Mouse (Mus musculus) spleen, adult 2 months (tissue): ENCODE measurements around the gene Tnfsf12. TPM values are rescaled to one million over a fixed set of nuclear protein-coding genes. Genes with fewer than 3 reads are reported as not detected.

ENCODE experiments used
- DNase-seq, 2 experiments: peaks; one replicate each; pipeline versions ENCODE4 v3.0.0 to v3.0.0-alpha.2; 2012 to 2021; ENCODE audit warnings: low spot score in 2 of 2, low read depth in 1 of 2
- H3K27ac ChIP-seq: fragments of 200-500 bp; 2 replicates; pipeline ENCODE4 v1.5.1; 2012; ENCODE audit warnings: low read length, inconsistent platforms; ENCODE audit not compliant: insufficient read depth
- H3K27me3 ChIP-seq: fragments of 200-500 bp; 2 replicates; pipeline ENCODE4 v1.6.1; 2012; ENCODE audit warnings: mild to moderate bottlenecking, moderate library complexity, low read length, inconsistent platforms; ENCODE audit not compliant: control insufficient read depth, insufficient read depth
- H3K36me3 ChIP-seq: fragments of 200-500 bp; 2 replicates; pipeline ENCODE4 v1.6.1; 2012; ENCODE audit warnings: mild to moderate bottlenecking, low read length, inconsistent platforms; ENCODE audit not compliant: control insufficient read depth, insufficient read depth
- H3K4me1 ChIP-seq: fragments of 200-500 bp; 2 replicates; pipeline ENCODE4 v1.6.1; 2011; ENCODE audit warnings: inconsistent platforms; ENCODE audit not compliant: control insufficient read depth, insufficient read depth, insufficient read length
- H3K4me3 ChIP-seq: fragments of 200-500 bp; 2 replicates; pipeline ENCODE4 v1.5.1; 2011; ENCODE audit warnings: mild to moderate bottlenecking, inconsistent platforms; ENCODE audit not compliant: insufficient read depth, insufficient read length; ENCODE audit errors: extremely low read depth
- CTCF ChIP-seq: fragments of 200-500 bp; IDR thresholded peaks from 2 replicates; pipeline ENCODE4 v1.5.1; 2011; ENCODE audit warnings: mild to moderate bottlenecking, inconsistent platforms; ENCODE audit not compliant: insufficient read depth, insufficient read length, insufficient replicate concordance; ENCODE audit errors: extremely low read depth
- POLR2A ChIP-seq: fragments of 200-500 bp; IDR thresholded peaks from 2 replicates; pipeline ENCODE4 v1.6.1; 2011; ENCODE audit warnings: low read depth, low read length, inconsistent platforms
- WGBS: fragments of 180-500 bp; shearing (Covaris S2); methylation state at CpG from one replicate; pipeline ENCODE4 v1.1.7; 2018; 5-methylcytosine and 5-hydroxymethylcytosine counted together
- polyA plus RNA-seq: library from polyadenylated mRNA; depleted of rRNA; stranded (reverse); fragments of >200 nt; gene quantifications from 2 replicates; pipeline ENCODE4 v1.2.3, GENCODE M21; 2012

The Tnfsf12 gene
- polyA plus RNA-seq, 1 experiment: 23.9 TPM

GRCm38 (mm10) chr11:69680136-69680855 is 15.4 kb downstream of the Tnfsf12 start:
- DNase-seq: no peak
- WGBS: 90% methylated on average over 30 of the region's 30 CpGs
- Histone ChIP-seq H3K4me1 (no peaks in the 10 kb centered on the region), H3K36me3 (peaks cover 17% of the 10 kb centered on the region), H3K4me3 (no peak overlapping the region), H3K27me3 (no peaks in the 10 kb centered on the region), H3K27ac (no peak overlapping the region)
- TF ChIP-seq CTCF (no peak), POLR2A (no peak)

GRCm38 (mm10) chr11:69679144-69679543 is 16.5 kb downstream of the Tnfsf12 start:
- Histone ChIP-seq H3K27me3 (no peaks in the 10 kb centered on the region), H3K27ac (no peak overlapping the region), H3K4me1 (no peaks in the 10 kb centered on the region), H3K4me3 (no peak overlapping the region), H3K36me3 (peaks cover 20% of the 10 kb centered on the region)
- no peak for TF ChIP-seq CTCF
- no peak for TF ChIP-seq POLR2A
- 84% methylated on average over 2 of the region's 2 CpGs for WGBS
- no peak for DNase-seq

- 0 out of 2 replicates have a peak, but pooled peaks cover 7% of the 10 kb centered on the region for H3K4me1 ChIP-seq
- under 1% methylated on average over 36 of the region's 36 CpGs for WGBS
- DNase-seq: peak; percentile 100
Measured at GRCm38 (mm10) chr11:69672211-69672706, 23.4 kb downstream of the Tnfsf12 start, which contains the start of gene Eif4a1. Gene Eif4a1 (minus strand): TSS chr11:69672423.

GRCm38 (mm10) chr11:69671726-69672124 is 23.9 kb downstream of the Tnfsf12 start:
- 0 out of 2 replicates have a peak, but pooled peaks cover 7% of the 10 kb centered on the region for H3K4me1 ChIP-seq

More at GRCm38 (mm10) chr11:69672211-69672706, 23.4 kb downstream of the Tnfsf12 start, which contains the start of gene Eif4a1:
- Histone ChIP-seq H3K36me3 (peaks cover 39% of the 10 kb centered on the region), H3K27me3 (no peaks in the 10 kb centered on the region), H3K4me3 (peak within 1 kb of the TSS; percentile 93), H3K27ac (peak within 1 kb of the TSS; percentile 95)
- TF ChIP-seq CTCF: no peak
- TF ChIP-seq POLR2A: peak; percentile 97

GRCm38 (mm10) chr11:69670786-69671725 is 24.6 kb downstream of the Tnfsf12 start:
- Histone ChIP-seq H3K4me1 (0 out of 2 replicates have a peak, but pooled peaks cover 7% of the 10 kb centered on the region), H3K4me3 (peak overlapping the region; percentile 93), H3K27me3 (no peaks in the 10 kb centered on the region), H3K36me3 (peaks cover 36% of the 10 kb centered on the region), H3K27ac (peak overlapping the region; percentile 95)
- peak; percentile 94 for DNase-seq
- under 1% methylated on average over 60 of the region's 61 CpGs for WGBS
- TF ChIP-seq CTCF (no peak), POLR2A (no peak; the same call in none of the 2 replicates)

More at GRCm38 (mm10) chr11:69671726-69672124, 23.9 kb downstream of the Tnfsf12 start:
- Histone ChIP-seq H3K4me3 (peak overlapping the region; percentile 93), H3K27me3 (no peaks in the 10 kb centered on the region), H3K27ac (peak overlapping the region; percentile 95), H3K36me3 (peaks cover 38% of the 10 kb centered on the region)
- under 1% methylated on average over 43 of the region's 43 CpGs for WGBS
- no peak for TF ChIP-seq CTCF
- DNase-seq: no peak

- Histone ChIP-seq H3K27ac (no peak overlapping the region), H3K27me3 (no peaks in the 10 kb centered on the region), H3K36me3 (peaks cover 23% of the 10 kb centered on the region), H3K4me3 (no peak overlapping the region), H3K4me1 (peaks cover 12% of the 10 kb centered on the region; the same call in 1 of the 2 replicates)
- 85% methylated on average over 3 of the region's 3 CpGs for WGBS
- no peak for DNase-seq
- TF ChIP-seq CTCF (no peak), POLR2A (no peak)
Measured at GRCm38 (mm10) chr11:69666665-69667005, 29.0 kb downstream of the Tnfsf12 start.
